Mouse (Mus musculus): ENCODE measurements around the gene Gm11116. TPM values are rescaled to one million over a fixed set of nuclear protein-coding genes. Genes with fewer than 3 reads are reported as not detected.

Gm11116 gene
- not detected in 4 replicates for total RNA-seq (2023)

DNA sequence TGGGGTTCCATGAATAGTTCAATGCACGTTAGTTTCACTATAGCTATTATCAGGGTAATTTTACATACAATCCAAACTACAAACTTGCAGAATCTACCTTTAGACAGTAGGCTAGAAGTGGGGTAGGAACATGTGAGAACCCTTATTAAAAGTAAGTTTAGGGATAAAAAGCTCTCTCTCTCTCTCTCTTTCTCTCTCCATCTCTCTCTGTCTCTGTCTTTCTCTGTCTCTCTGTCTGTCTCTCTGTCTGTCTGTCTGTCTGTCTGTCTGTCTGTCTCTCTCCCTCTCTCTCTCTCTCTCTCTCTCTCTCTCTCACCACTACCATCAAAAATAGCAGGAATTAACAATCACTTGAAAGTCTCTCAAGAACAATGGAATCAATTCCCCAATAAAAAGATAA lies at the start of gene Gm11116:
Gm11116 (minus strand) TSS at position 101 of the 400 bp plus-strand sequence.

DNA sequence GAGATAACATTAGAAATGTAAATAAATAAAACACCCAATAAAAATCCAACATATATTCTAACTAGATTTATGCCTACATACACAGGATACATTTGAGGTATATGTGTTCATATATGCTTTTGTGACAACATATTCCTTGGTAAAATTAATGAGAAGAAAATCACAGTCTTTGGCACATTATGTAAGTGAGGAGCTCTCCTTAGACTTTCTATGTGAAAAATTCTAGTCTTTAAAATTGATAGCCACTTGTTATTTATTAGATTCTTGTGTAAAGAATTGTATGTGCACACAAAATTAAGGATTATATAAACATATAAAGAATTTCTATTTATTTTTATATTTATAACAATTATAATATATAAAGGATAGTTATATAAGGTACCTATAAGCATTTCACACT lies 42.7 kb upstream of the Gm11116 start, which contains the start of gene Gm11115:
Gm11115 (minus strand) TSS at position 101 of the 400 bp plus-strand sequence.

DNA sequence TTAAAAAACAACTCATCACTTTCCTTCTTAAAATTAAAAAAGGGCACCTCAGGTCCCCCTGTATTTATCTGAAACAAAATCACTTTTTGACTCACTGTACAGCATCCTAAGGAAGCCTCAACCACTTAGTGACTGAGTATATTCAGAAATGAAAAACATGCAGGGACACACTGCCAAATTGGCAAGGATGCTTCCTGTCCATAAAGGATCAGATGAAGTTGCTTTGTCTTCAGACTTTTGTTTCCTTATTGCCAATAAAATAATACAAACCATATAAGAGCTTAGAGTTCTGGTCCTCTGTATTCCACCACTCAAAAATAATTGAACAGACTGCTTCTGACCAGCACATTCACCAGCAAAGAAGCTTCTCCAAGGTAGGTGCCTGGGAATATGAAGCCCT lies 25.1 kb downstream of the Gm11116 start, which contains the start of gene Smr2:
Smr2 (plus strand) TSS at position 301 of the 400 bp plus-strand sequence.

Other genes starting within 250 kb of the Gm11116 start
- gene Odam, start 226.5 kb downstream of the Gm11116 start, total RNA-seq (2023), result not detected in 4 replicates
- not detected in 4 replicates for gene Csn3, start 186.0 kb downstream of the Gm11116 start, total RNA-seq (2023)
- gene 2310003L06Rik, start 142.1 kb downstream of the Gm11116 start, total RNA-seq (2023), result not detected in 4 replicates
- not detected in 4 replicates for gene Gm28434, start 142.0 kb downstream of the Gm11116 start, total RNA-seq (2023)
- gene Cabs1, start 132.1 kb downstream of the Gm11116 start, total RNA-seq (2023), result not detected in 4 replicates
- gene Smr3a, start 109.0 kb downstream of the Gm11116 start, total RNA-seq (2023), result not detected in 4 replicates
- not detected in 4 replicates for gene Smr2, start 25.0 kb downstream of the Gm11116 start, total RNA-seq (2023)
- gene Gm11115, start 42.6 kb upstream of the Gm11116 start, total RNA-seq (2023), result not detected in 4 replicates
- gene Gm7714, start 157.4 kb upstream of the Gm11116 start, total RNA-seq (2023), result not detected in 4 replicates
- not detected in 4 replicates for gene Prol1, start 205.8 kb upstream of the Gm11116 start, total RNA-seq (2023)

All from B cell, adult 62 days (primary cell).